Mouse (Mus musculus) testis, adult 2 months (tissue): ENCODE measurements around the gene Pdzd7.

Experiments used
- CTCF ChIP-seq: fragments of 200-500 bp; IDR thresholded peaks from 2 replicates; pipeline ENCODE4 v1.5.1; 2012; ENCODE audit warnings: low read depth, mild to moderate bottlenecking, inconsistent platforms, low read length, moderate library complexity; ENCODE audit not compliant: control insufficient read depth, insufficient read depth, insufficient replicate concordance
- POLR2A ChIP-seq: fragments of 200-500 bp; IDR thresholded peaks from 2 replicates; pipeline ENCODE4 v1.6.1; 2012; ENCODE audit warnings: low read depth, mild to moderate bottlenecking, inconsistent platforms, low read length, moderate library complexity; ENCODE audit not compliant: control insufficient read depth

DNA sequence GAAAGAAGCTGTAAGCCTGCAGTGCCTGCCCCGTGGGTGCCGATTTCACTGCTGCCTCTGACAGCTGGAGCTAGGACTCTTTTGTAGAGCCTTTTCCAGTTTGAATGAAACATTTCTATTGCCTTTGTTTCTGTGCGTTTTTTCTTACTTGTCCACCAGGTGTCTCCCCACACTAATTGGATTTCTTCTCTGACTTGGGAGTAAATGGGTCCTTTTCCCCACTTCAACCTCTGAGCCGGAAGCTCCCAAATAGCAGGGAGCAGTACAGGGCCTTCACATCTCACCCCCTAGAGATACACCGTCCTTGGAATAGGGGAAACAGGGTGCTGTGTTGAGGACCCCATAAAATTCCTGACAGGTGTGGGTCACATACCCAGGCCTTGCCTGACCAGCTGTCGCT, 32.9 kb downstream of the Pdzd7 start:
- no peak for TF ChIP-seq CTCF
- no peak for TF ChIP-seq POLR2A
